Mouse (Mus musculus) gastrocnemius, adult 2 months (tissue): ENCODE measurements around the gene 9630041A04Rik. TPM values are rescaled to one million over a fixed set of nuclear protein-coding genes. Genes with fewer than 3 reads are reported as not detected.

Experiments used
- DNase-seq: peaks from one replicate; pipeline ENCODE4 v3.0.0; 2022
- H3K27ac ChIP-seq: fragments of 200-600 bp; 2 replicates; pipeline ENCODE4 v1.8.1; 2022; ENCODE audit warnings: mild to moderate bottlenecking
- H3K4me3 ChIP-seq: fragments of 200-600 bp; 2 replicates; pipeline ENCODE4 v1.8.1; 2022; ENCODE audit warnings: mild to moderate bottlenecking, moderate library complexity
- CTCF ChIP-seq: fragments of 200-600 bp; IDR thresholded peaks from 2 replicates; pipeline ENCODE4 v1.8.1; 2022; ENCODE audit warnings: antibody characterized with exemption, mild to moderate bottlenecking, moderate library complexity
- intact Hi-C: fragments of 180-260 bp; cut with DNase I; formaldehyde crosslinking; loops from one replicate; pipeline ENCODE4 v1.15.1; 2025
- long read RNA-seq, 2 experiments: library from polyadenylated mRNA; stranded (forward); transcript quantifications; one replicate each; pipeline ENCODE4 v2.0.0; 2021
- total RNA-seq, 2 experiments: library from RNA; stranded (reverse); gene quantifications; 2 replicates each; pipeline ENCODE4 v1.2.3; 2021

Gene 9630041A04Rik
- not detected for total RNA-seq
- long read RNA-seq, experiment 1 = 0 reads
- long read RNA-seq, experiment 2 = 0 reads

GRCm38 (mm10) chr9:101861596-101862471 is at the start of gene 9630041A04Rik:
Gene 9630041A04Rik (plus strand): TSS chr9:101861841.
- intact Hi-C loops = loop anchor here (5.0 kb wide), 1 partner anchor 130 kb away; no protein-coding TSS in a partner anchor
- H3K27ac ChIP-seq = peak within 1 kb of the TSS; percentile 68
- peak; percentile 17 for DNase-seq
- peak within 1 kb of the TSS; percentile 62 for H3K4me3 ChIP-seq
- no peak for TF ChIP-seq CTCF

DNA sequence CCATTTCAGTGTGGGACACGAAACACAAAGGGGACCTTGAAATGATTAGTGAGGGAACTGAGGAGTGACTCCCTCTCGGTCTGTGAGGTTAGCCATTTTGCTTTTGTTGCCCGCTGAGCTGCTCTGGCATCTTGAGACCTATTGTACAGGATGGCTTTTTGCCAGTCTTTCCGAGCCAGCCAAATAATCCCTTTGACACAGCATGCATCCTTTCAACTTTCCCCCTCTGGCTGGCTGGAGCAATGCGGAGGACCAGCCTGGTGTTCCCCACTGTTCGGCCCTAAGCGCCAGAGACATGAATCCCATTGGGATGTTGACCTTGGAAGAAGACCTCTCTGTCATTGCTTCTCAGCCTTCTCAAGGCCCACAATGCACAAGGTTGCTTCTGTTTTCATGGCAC is 37.7 kb upstream of the 9630041A04Rik start:
- Histone ChIP-seq H3K4me3 (no peak overlapping the region), H3K27ac (no peak overlapping the region)
- intact Hi-C loops = no loop called here
- DNase-seq = no peak
- no peak for TF ChIP-seq CTCF

DNA sequence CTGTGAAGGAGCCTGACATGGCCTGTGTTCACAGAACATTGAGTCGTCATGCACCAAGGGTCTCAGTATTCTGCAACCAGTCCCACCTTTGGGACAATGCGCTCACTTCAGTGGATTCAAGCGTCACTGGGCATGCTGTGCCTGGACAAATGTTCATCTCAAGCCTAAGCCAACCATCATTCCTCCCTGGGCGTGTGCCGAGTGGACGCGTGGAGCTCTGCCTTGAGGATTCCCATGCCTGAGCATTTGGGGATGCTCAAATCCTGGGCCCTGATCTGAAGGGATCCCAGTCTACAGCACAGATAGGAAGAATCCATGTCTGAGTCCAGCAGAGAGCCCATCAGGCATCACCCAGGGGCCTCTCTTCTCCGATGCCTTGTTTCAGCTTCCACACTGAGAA is 36.0 kb upstream of the 9630041A04Rik start:
- H3K4me3 ChIP-seq = no peak overlapping the region
- no peak for DNase-seq
- TF ChIP-seq CTCF = no peak
- intact Hi-C loops = no loop called here
- H3K27ac ChIP-seq = no peak overlapping the region

GRCm38 (mm10) chr9:101833619-101834018 is 28.0 kb upstream of the 9630041A04Rik start:
- TF ChIP-seq CTCF = no peak
- Histone ChIP-seq H3K4me3 (no peak overlapping the region), H3K27ac (no peak overlapping the region)
- intact Hi-C loops = no loop called here
- DNase-seq = no peak

DNA sequence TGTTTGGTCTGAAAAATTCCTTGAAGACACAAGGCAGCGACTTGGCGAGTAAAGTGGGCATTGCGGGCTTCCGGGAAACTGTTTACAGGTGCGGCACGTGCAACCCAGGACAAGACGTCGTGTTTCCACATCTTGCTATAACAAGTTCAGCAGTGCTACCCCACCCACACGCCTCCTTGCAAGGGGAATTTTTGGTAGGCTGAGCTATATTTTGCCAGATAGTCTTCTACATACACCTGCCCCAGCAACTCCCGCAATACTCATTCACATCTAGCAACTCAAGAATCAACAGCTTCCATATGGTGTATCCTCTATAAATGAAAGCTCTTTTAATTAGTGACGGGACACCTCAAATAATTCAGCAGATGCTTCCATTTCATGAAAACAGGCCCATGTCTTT is 20.5 kb upstream of the 9630041A04Rik start:
- Histone ChIP-seq H3K4me3 (no peak overlapping the region), H3K27ac (no peak overlapping the region)
- DNase-seq = no peak
- no peak for TF ChIP-seq CTCF
- intact Hi-C loops = no loop called here

GRCm38 (mm10) chr9:101843893-101844292 is 17.7 kb upstream of the 9630041A04Rik start:
- Histone ChIP-seq H3K27ac (no peak overlapping the region), H3K4me3 (no peak overlapping the region)
- no peak for TF ChIP-seq CTCF
- intact Hi-C loops = no loop called here
- no peak for DNase-seq

- no peak for DNase-seq
- Histone ChIP-seq H3K27ac (no peak overlapping the region), H3K4me3 (no peak overlapping the region)
- no peak for TF ChIP-seq CTCF
- intact Hi-C loops = no loop called here
Measured at GRCm38 (mm10) chr9:101845691-101846090, 15.9 kb upstream of the 9630041A04Rik start.

GRCm38 (mm10) chr9:101862481-101863065 is 932 bp downstream of the 9630041A04Rik start:
- TF ChIP-seq CTCF = no peak
- Histone ChIP-seq H3K27ac (peak overlapping the region; percentile 68), H3K4me3 (peak overlapping the region; percentile 62)
- peak; percentile 82 for DNase-seq
- intact Hi-C loops = loop anchor here (5.0 kb wide), 1 partner anchor 130 kb away; no protein-coding TSS in a partner anchor

GRCm38 (mm10) chr9:101863130-101863529 is 1.5 kb downstream of the 9630041A04Rik start:
- peak overlapping the region; percentile 62 for H3K4me3 ChIP-seq
- TF ChIP-seq CTCF = no peak
- intact Hi-C loops = loop anchor here (5.0 kb wide), 1 partner anchor 129 kb away; no protein-coding TSS in a partner anchor
- peak; percentile 24 for DNase-seq
- H3K27ac ChIP-seq = peak overlapping the region; percentile 68

GRCm38 (mm10) chr9:101868593-101868992 is 7.0 kb downstream of the 9630041A04Rik start:
- intact Hi-C loops = no loop called here
- Histone ChIP-seq H3K27ac (no peak overlapping the region), H3K4me3 (no peak overlapping the region)
- TF ChIP-seq CTCF = no peak
- no peak for DNase-seq

DNA sequence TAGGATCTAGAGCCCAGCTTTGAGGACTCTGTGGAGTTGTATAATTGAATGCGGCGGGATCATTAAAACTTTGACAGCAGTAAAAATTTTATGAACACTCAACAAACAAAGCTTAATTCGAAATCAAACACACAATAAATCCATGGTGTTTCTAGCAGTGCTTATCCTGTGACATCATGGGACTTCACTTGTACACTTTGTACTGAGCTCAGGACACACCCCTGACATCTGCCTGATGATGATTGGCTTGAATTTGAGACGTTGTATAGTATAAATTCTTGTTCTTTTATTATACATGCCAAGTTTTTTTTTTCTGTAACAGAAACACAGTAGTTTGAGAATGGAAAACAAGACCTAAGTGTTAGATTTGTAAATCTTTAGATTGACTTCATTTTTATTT is 8.4 kb downstream of the 9630041A04Rik start:
- no peak for TF ChIP-seq CTCF
- no peak for DNase-seq
- Histone ChIP-seq H3K4me3 (no peak overlapping the region), H3K27ac (no peak overlapping the region)
- intact Hi-C loops = no loop called here

DNA sequence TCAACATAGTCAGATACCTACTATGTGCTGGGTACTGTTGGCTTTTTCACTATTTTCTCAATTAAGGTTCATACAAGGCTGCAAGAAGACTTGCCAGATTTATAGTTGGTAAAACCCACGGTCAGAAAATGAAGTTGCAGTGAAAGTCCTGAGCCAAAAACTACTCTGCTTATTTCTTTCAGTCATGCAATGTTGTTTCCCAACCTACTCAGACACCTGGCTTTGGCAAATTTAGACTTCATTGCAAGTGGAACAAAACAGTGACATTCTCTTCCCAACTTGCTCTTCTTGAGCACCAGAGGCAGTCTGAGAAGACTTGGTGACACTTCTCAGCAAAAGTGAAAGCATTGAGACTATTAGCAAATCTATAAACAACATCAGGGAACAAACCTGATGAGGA is 13.7 kb downstream of the 9630041A04Rik start:
- no peak overlapping the region for H3K27ac ChIP-seq
- no peak for DNase-seq
- TF ChIP-seq CTCF = no peak
- no peak overlapping the region for H3K4me3 ChIP-seq
- intact Hi-C loops = no loop called here
